Mouse (Mus musculus) common myeloid progenitor, adult 5-6 weeks (primary cell): ENCODE data around the gene Fev. TPM values are rescaled to one million over a fixed set of nuclear protein-coding genes. Genes with fewer than 3 reads are reported as not detected.
A peak's percentile ranks its signal among the peaks of the same experiment; 100 is the strongest.

Experiments used
- ATAC-seq: replicated peaks from 2 replicates; pipeline ENCODE4 v1.8.0; 2016; ENCODE audit warnings: low read depth, mild to moderate bottlenecking, moderate TSS enrichment, inconsistent platforms; ENCODE audit not compliant: poor library complexity, severe bottlenecking
- total RNA-seq: library from RNA; stranded (forward); fragments of 200-1000, 187-1606 nt; gene quantifications from 2 replicates; pipeline ENCODE4 v1.2.3, GENCODE M21; 2017

Fev gene
- total RNA-seq, 1 experiment from 2014 or later = not detected

DNA sequence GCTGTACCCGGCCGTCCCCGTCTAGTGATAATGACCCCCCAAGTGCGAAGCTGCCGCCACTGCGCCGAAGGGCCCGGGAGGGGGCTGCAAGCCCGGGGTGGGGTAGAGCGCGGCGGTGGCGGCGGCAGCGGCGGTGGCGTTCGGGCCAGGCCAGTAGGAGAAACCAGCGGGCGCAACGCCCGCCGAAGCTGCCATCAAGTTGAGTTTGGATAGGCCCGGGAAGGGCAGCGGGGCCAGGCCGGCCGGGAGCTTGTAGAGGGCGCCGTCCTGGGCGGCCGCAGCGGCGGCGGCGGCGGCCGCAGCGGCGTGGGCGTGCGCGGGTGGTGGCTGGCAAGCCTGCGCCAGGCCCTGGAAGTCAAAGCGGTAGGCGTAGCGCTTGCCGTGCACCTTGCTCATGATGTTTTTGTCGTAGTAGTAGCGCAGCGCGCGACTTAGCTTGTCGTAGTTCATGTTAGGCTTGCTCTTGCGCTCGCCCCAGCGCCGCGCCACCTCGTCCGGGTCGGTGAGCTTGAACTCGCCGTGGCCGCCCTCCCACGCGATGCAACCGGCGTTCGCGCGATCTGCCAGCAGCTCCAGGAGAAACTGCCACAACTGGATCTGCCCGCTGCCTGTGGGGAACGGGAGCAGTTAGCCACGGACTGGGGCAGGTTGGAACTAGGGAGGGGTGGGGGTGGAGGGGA is 3.0 kb downstream of the Fev start:
- no peak for ATAC-seq

- ATAC-seq = peak; percentile 74
Measured at GRCm38 (mm10) chr1:74880785-74881360, 4.3 kb downstream of the Fev start.

DNA sequence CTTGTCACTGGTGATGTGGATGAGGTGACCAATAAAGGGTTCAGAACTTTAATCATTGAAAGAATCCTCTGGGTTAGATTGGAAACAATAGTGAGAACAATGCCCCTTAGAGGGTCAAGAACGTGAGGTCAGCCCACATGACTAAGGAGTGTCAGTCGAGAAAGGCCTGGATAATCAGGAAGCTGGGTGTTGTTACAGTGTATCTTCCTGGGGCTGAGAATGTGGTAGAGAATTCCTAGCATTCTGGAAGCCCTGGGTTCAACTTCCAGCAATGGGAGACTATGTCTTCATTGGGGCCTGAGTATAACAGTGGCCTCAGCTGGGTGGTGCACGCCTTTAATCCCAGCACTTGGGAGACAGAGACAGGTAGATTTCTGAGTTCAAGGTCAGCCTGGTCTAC is 8.0 kb downstream of the Fev start:
- no peak for ATAC-seq

DNA sequence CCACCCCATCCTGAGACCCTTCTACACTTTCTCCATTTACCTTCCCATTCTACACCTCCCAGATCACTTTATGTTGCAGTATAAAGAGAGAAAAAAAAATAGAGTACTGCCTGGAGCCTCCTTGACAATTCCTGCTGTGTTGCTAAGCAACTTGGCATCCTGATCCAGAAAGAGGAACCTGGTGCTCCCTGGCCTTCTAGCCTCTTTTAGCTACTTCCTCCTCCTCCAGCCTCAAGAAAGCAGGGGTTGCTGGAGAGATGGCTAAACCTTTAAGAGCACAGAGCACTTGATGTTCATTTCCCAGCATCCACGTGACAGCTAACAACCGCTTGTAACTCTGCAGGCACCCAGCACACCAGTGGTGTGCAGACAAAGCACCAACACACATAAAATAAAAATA is 13.0 kb downstream of the Fev start:
- 0 out of 2 replicates have a peak, but pooled peaks have one; percentile 45 for ATAC-seq

DNA sequence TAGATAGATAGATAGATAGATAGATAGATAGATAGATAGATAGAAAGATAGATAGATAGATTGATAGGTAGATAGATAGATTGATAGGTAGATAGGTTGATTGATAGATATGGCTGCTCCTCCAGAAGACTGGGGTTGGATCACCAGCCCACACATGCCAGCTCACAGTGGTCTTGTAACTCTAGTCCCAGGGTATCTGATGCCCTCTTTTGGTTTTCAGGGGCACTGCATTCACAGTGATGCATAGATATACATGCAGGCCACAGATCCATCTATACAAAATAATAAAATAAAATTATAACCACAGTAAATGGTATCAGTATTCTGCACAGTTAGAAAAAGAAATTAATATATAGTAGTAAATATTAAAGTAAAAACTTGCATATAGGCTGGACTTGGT is 23.4 kb downstream of the Fev start:
- ATAC-seq = no peak

DNA sequence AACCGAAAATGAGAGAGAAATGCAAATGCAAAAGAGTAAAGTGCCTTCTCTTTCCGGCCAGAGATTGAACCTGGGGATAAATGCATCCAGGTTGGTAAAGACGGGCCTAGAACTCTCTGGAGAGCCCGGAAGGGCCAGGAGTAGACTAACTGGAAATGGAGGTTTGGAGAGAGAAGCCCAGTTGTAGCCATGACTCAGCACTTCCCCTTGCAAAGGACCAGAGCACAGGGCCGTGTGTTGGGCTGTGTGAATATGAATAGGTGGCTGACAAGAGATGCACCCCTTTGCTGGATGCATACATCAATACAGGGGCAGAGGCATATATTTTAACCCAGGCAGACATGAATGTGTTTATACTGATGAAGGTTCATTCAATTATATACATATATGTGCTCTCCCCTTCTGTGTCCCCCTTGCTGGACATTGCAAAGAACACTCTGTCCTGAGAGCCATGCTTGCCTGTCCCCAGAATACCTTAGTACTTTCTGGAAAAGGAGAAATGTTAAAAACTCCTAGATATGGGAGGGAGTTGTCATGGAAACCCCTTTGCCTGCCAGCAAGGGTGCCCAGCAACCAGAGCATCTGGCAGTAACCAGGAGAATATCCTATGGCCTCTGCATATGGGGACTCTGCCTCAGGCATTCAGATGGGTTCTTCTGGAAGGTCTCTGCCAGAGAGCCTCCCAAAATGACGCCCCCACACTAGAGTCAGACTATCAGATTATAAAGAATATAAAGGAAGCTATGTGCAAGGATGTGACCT is 25.8 kb downstream of the Fev start:
- no peak for ATAC-seq

DNA sequence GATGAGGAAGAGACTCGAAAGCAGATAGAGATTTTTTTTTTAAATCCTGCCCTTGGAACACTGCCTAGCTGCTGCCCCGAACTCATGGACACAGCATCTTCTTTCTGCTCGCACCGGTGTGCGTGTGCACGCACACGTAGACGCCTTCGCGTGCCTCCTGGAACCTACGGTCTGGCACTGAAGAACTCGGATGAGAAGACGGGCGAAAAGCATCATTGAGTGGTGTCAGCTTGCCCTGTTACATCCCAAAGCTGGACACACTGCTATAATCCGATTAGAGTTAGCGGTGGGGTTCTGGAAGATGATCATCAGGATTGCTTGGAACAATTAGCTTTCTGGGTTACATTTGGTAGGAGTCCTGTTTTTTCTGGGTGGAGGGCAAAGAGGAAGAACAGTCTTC is 26.4 kb downstream of the Fev start:
- no peak for ATAC-seq

DNA sequence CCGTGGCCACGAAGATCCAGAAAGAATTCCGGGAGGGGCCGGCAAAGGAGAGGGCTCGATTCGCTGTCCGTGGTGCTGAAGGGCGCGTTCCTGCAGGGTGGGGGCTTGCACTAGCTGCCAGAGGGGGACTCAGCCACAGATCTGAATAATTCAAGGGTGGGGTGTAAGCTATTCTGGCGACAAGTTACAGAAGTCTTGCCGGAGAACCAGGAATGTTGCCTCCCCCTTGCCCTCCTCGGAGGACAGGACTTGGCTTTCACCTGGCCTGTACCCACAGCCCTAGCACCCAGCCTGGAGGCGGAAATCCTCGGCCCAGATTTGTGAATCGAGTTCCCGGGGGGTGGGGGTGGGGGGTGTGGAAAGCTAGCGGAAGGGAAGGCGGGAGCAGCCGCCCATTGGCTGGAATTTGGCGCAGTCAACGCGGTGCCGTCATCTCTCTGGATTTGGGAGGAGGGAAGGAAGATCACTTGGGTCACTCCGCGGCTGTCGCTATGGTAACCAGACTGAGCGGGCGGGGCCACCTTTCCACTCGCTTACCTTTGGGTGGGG is 27.0 kb downstream of the Fev start:
- ATAC-seq = peak; percentile 20; the same call in 1 of the 2 replicates

DNA sequence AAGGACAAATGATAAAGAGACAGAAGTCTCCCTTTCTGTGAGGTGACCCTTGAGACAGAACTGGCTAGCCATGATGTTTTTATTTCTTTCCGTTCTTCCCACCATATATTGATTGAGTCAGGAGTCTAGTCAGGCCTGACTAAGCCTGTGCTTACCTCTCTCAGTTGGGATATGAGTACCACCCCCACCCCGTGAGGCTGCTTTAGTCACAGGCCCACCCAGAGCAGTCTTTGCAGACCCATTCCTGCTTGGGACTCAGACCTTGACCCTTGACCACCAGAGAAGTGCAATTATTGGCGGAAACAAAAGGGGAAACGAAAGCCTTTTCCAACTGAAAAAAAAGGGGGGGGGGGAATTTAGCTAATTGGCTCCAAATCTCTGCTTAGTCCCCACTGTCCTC is 27.5 kb downstream of the Fev start:
- no peak for ATAC-seq

GRCm38 (mm10) chr1:74857201-74857600 is 28.0 kb downstream of the Fev start:
- no peak for ATAC-seq

DNA sequence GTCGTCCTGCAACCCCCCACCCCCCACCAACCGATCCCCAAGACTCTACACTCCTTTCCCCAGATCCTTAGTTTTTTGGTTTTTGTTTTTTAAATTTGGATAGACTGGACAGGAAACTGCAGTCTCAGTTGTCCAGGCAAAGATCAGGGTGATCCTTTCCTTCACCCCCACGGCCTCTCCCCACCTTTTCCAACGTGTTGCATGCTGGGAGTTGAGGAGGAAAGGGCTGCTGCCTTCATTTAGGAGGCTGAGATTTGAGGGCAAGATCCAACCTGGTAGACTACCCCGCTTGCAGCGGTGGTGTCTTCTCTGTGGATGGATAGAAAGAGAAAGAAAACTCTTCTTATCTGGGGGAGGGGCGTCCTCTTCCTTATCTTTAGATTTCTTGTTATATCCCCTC is 28.4 kb downstream of the Fev start:
- no peak for ATAC-seq

DNA sequence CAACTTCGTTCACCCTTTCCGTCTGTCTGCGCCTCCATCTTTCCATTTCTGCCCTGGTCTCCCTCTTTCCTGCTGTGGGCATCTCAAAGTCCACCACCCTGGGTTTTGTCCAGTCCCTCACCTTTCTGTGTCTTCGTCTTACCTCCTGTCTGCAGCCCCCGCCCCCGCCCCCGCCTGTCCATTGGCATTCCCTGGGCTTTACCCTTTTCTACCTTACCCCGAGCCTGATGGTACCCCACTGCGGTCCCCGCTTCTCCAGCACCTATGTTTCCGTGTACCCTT is 28.8 kb downstream of the Fev start:
- no peak for ATAC-seq

DNA sequence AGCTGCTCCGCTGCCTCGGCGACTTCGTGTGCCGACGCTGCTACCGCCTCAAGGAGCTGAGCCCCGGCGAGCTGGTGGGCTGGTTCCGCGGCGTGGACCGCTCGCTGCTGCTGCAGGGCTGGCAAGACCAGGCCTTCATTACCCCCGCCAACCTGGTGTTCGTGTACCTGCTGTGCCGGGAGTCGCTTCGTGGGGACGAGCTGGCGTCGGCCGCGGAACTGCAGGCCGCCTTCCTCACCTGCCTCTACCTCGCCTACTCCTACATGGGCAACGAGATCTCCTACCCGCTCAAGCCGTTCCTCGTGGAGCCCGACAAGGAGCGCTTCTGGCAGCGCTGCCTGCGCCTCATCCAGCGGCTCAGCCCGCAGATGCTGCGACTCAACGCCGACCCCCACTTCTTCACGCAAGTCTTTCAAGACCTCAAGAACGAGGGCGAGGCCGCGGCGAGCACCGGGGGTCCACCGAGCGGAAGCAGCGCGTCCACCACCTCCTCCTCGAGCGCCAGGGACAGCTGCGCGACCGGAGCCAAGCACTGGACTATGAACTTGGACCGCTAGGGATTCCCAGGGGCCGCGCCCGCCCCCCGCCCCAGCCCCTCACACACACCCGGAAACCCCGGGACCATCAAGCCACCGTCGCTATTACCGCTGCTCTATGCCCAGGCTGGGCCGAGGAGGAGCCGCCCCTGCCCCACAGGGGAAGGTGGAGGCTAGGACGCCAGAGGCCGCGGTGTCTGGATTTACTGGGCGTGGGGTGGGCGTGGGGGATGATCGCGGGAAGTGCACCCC is 29.4 kb downstream of the Fev start:
- ATAC-seq = no peak

DNA sequence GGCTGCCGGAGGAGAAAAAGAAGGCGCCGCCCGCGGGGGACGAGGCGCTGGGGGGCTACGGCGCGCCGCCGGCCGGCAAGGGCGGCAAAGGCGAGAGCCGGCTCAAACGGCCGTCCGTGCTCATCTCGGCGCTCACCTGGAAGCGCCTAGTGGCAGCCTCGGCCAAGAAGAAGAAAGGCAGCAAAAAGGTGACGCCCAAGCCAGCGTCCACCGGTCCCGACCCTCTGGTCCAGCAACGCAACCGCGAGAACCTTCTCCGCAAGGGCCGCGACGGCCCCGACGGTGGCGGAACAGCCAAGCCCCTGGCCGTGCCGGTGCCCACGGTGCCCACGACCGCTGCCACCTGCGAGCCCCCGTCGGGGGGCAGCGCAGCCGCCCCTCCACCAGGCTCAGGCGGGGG is 30.1 kb downstream of the Fev start:
- no peak for ATAC-seq

DNA sequence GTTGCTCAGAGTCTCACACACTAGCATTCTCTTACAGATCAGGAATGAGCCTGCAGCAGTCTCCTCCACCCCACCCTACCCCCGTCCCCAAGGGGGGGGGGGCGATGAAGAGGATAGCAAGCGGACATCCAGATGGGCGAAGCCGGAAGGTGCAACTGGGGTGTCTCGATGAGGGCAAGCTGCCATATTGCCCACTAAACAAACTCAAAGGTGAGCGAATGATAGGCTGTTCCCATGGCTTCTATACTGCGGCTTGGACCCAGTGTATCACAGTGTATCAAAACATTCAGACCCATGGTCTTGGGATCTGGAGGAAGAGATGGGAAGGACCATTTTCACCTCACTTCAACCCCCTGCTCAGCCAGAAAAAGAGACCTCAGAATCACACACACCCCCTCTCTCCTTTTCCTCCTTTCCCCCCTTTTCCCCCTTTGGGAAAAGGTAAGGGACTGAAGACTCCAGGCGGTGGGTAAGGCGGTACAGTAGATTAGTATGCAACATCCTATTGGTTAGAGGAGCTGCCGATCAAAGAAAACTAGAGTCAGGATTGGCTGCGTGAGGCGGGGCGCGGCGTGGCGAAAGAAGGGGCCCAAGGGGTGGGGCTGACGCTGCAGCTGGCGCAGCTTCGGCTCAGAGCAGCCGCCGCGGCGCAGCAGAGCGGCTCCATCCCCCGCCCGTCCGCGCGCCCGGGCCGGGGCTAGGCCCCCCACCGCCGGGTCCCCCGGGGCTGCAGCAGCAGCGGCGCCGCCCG is 30.7 kb downstream of the Fev start, which contains the start of gene Cdk5r2:
TSS of gene Cdk5r2 (plus strand) at position 629 of the 751 bp plus-strand sequence.
- ATAC-seq = peak; percentile 88

GRCm38 (mm10) chr1:74851001-74851775 is 34.0 kb downstream of the Fev start:
- ATAC-seq = no peak

DNA sequence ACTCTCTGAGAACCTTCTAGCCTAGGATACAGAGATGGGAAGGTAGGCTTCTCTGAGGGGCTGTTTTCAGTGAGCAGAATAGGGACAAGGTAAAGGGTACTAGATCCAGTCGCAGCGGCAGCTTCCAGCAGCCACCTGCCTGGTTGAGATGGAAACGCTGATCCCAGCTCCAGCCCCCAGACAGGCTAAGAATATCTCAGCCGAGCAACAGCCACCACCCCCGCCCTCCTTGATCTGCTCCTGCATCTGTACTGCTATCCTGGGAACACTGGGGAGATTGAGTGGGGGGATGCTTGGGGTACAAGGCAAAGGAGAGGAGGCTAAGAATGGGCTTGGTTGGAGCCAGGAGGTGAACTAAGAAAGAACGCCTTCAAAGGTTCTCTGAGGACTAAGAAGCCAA is 35.0 kb downstream of the Fev start:
- no peak for ATAC-seq

DNA sequence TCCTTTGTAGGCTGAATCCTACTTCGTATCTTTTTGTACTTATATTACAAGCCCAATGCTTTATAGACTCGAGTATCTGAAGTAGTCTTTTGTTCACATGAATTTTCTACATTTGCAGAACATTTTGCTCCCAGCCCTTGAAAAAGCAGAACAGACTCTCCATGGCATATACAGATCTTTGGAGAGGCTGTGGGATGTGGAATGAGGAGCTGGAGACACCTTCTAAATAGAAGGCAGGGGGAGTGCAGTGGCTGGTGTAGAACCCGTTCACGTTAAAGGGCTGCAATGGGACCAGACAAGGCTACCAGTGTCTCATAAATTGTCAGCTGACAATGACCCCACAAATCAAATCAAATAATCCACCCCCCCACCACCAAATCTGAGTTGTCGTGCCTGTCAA is 36.3 kb downstream of the Fev start:
- no peak for ATAC-seq

DNA sequence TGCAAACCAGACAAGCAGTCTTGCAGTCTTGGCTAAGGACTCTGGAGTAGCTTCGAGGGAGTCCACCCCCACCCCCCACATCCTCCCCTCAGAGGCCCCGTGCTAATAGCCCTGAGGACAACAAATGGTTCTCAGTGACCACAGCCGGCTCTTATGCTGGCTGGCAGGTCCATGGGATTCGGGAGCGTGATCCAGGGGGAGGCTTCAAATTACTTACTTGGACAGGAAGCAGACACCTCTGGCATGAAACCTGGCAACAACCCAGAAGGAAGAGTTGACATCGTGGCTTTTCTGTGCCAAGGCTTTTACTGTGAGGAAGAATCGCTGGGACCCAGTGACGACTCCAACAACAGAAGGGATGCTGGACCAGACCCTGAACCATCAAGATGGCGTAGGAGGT is 38.9 kb downstream of the Fev start:
- no peak for ATAC-seq
